Mouse (Mus musculus): Measurements from ENCODE around the gene Bex6.

- TF ChIP-seq CTCF (IDR thresholded peaks at IDR 0.05; ENCODE audit: extremely low read depth, insufficient read length, insufficient replicate concordance, low read depth, low read length): no peak
- TF ChIP-seq POLR2A (IDR thresholded peaks at IDR 0.05; ENCODE audit: low read depth, low read length): no peak
These were observed 9.5 kb downstream of the Bex6 start for GRCm38 (mm10) chr16:32189109-32189508.
